In genomic region chr3:39814814-39815213, GRCm38 (mm10) we compare ENCODE assay signal across 9 mouse cellular contexts.
DNase-seq lines count a peak whose midpoint lies in the region; ATAC-seq and TF ChIP-seq lines count a peak whose summit lies in the region.
"Had no signal": no experiment of that assay in that cellular context is flagged by ENCODE, and none has a peak within 500 bp of the region (broad histone marks: within the 10 kb centered on the region; RNA-seq: fewer than 3 reads in every experiment).

No protein-coding gene starts in this region.

- peak; percentile 29 for DNase-seq in kidney, adult 18-20 months
- peak; percentile 41 to 49 for DNase-seq in adrenal gland, adult 18-20 months (ENCODE audit: low spot score in 2 of 2)
- peak; percentile 86 for DNase-seq in embryonic facial prominence, embryonic 11.5 days (ENCODE audit: low spot score)
- DNase-seq in hindbrain, embryonic 10.5 days (ENCODE audit: low spot score) = peak; percentile 45
- DNase-seq in left cerebral cortex, postnatal 10 days (ENCODE audit: extremely low spot score in 1 of 2, low spot score in 2 of 2) = peak; percentile 60 to 69
- peak; percentile 84 for DNase-seq in midbrain, postnatal 0 days (ENCODE audit: low spot score)
- no peak for DNase-seq in T-cell, adult 2 months (ENCODE audit: low spot score)

- no peaks in the 10 kb centered on the region for H3K4me1 ChIP-seq in kidney, embryonic 14.5 days (ENCODE audit: control insufficient read depth, insufficient read depth, low read length)
- no peaks in the 10 kb centered on the region for H3K4me1 ChIP-seq in embryonic facial prominence, embryonic 11.5 days (ENCODE audit: control insufficient read depth, insufficient read depth, low read length)
- H3K4me1 ChIP-seq in hindbrain, embryonic 10.5 days (replicated peaks) = no peaks in the 10 kb centered on the region
- no peaks in the 10 kb centered on the region for H3K4me1 ChIP-seq in midbrain, postnatal 0 days (ENCODE audit: insufficient read depth, low read length)
- H3K4me1 ChIP-seq: megakaryocyte, embryonic 14.5 days had no signal

- 21% methylated on average over 6 of the region's 6 CpGs for WGBS in kidney, embryonic 14.5 days
- WGBS in embryonic facial prominence, embryonic 11.5 days = 21% methylated on average over 6 of the region's 6 CpGs
- WGBS in hindbrain, embryonic 10.5 days = 29% methylated on average over 6 of the region's 6 CpGs
- 31% methylated on average over 6 of the region's 6 CpGs for WGBS in midbrain, postnatal 0 days

- no peak overlapping the region for H3K27ac ChIP-seq in kidney, embryonic 14.5 days (ENCODE audit: low read depth, low read length)
- no peak overlapping the region for H3K27ac ChIP-seq in embryonic facial prominence, embryonic 11.5 days (replicated peaks; ENCODE audit: low read depth, low read length)
- no peak overlapping the region for H3K27ac ChIP-seq in hindbrain, embryonic 10.5 days
- H3K27ac ChIP-seq in midbrain, postnatal 0 days (ENCODE audit: low read depth, low read length) = no peak overlapping the region

- intact Hi-C loops in left cerebral cortex, postnatal 10 days (cut with DNase I) = loop anchor here (2.0 to 10.0 kb wide), 2 partner anchors 420 to 930 kb away; no protein-coding TSS in a partner anchor

- ATAC-seq in kidney, embryonic 14.5 days (ENCODE audit: low FRiP score, low TSS enrichment) = no peak
- ATAC-seq in embryonic facial prominence, embryonic 11.5 days (replicated peaks; ENCODE audit: insufficient number of reproducible peaks, low FRiP score, low TSS enrichment, low read depth) = no peak
- peak; percentile 54; the same call in 1 of the 2 replicates for ATAC-seq in midbrain, postnatal 0 days (ENCODE audit: low FRiP score)

- TF ChIP-seq CTCF in midbrain, postnatal 0 days (IDR thresholded peaks at IDR 0.05) = peak; percentile 92

- H3K36me3 ChIP-seq in kidney, embryonic 14.5 days (ENCODE audit: control insufficient read depth, insufficient read depth, low read length) = no peaks in the 10 kb centered on the region
- H3K36me3 ChIP-seq in embryonic facial prominence, embryonic 11.5 days (replicated peaks; ENCODE audit: control insufficient read depth, insufficient read depth, low read depth, low read length) = no peaks in the 10 kb centered on the region
- H3K36me3 ChIP-seq in hindbrain, embryonic 10.5 days = no peaks in the 10 kb centered on the region
- no peaks in the 10 kb centered on the region for H3K36me3 ChIP-seq in midbrain, postnatal 0 days (ENCODE audit: insufficient read depth, low read length)

- H3K9ac ChIP-seq in kidney, embryonic 14.5 days (ENCODE audit: low read depth, low read length) = no peak overlapping the region
- no peak overlapping the region for H3K9ac ChIP-seq in embryonic facial prominence, embryonic 11.5 days (replicated peaks; ENCODE audit: low read length)
- no peak overlapping the region for H3K9ac ChIP-seq in midbrain, postnatal 0 days (replicated peaks; ENCODE audit: low read length, poor library complexity, severe bottlenecking)

- H3K4me3 ChIP-seq in kidney, embryonic 14.5 days (ENCODE audit: low read length) = no peak overlapping the region
- no peak overlapping the region for H3K4me3 ChIP-seq in embryonic facial prominence, embryonic 11.5 days (ENCODE audit: low read depth, low read length)
- no peak overlapping the region for H3K4me3 ChIP-seq in hindbrain, embryonic 10.5 days
- no peak overlapping the region for H3K4me3 ChIP-seq in midbrain, postnatal 0 days (ENCODE audit: low read depth, low read length)
- H3K4me3 ChIP-seq: megakaryocyte, embryonic 14.5 days had no signal

- no peaks in the 10 kb centered on the region for H3K27me3 ChIP-seq in kidney, embryonic 14.5 days (ENCODE audit: control insufficient read depth, insufficient read depth, low read length)
- no peaks in the 10 kb centered on the region for H3K27me3 ChIP-seq in embryonic facial prominence, embryonic 11.5 days (ENCODE audit: control insufficient read depth, insufficient read depth, low read length)
- no peaks in the 10 kb centered on the region for H3K27me3 ChIP-seq in hindbrain, embryonic 10.5 days (ENCODE audit: insufficient read depth, poor library complexity, severe bottlenecking)
- no peaks in the 10 kb centered on the region for H3K27me3 ChIP-seq in midbrain, postnatal 0 days (ENCODE audit: insufficient read depth, low read length)
- H3K27me3 ChIP-seq: megakaryocyte, embryonic 14.5 days had no signal

- H3K4me2 ChIP-seq in kidney, embryonic 14.5 days (replicated peaks; ENCODE audit: low read depth, low read length) = no peak overlapping the region
- H3K4me2 ChIP-seq in embryonic facial prominence, embryonic 11.5 days (ENCODE audit: low read depth, low read length) = no peak overlapping the region
- H3K4me2 ChIP-seq in midbrain, postnatal 0 days (ENCODE audit: low read depth, low read length, poor library complexity, severe bottlenecking) = no peak overlapping the region

- H3K9me3 ChIP-seq in kidney, embryonic 14.5 days (ENCODE audit: control insufficient read depth, low read length) = no peaks in the 10 kb centered on the region
- no peaks in the 10 kb centered on the region for H3K9me3 ChIP-seq in embryonic facial prominence, embryonic 11.5 days (replicated peaks; ENCODE audit: control insufficient read depth, low read length)
- H3K9me3 ChIP-seq in hindbrain, embryonic 10.5 days = no peaks in the 10 kb centered on the region
- no peaks in the 10 kb centered on the region for H3K9me3 ChIP-seq in midbrain, postnatal 0 days (ENCODE audit: low read length)
